Mouse (Mus musculus) liver, postnatal 0 days (tissue): ENCODE results near the gene Csde1. TPM values are rescaled to one million over a fixed set of nuclear protein-coding genes. Genes with fewer than 3 reads are reported as not detected.
A peak's percentile ranks its signal among the peaks of the same experiment; 100 is the strongest.

Source experiments
- ATAC-seq: fragments of 200-750 bp; cut with Nextera tagmentation; 2 replicates; pipeline ENCODE4 v1.8.0; 2017; ENCODE audit warnings: mild to moderate bottlenecking, moderate library complexity
- DNase-seq: peaks from one replicate; pipeline ENCODE4 v3.0.0-alpha.2; 2016
- H3K27ac ChIP-seq: fragments of 300-500 bp; sonication (generic); 2 replicates; pipeline ENCODE4 v1.5.1; 2014; ENCODE audit warnings: antibody characterized with exemption, moderate library complexity, mild to moderate bottlenecking, low read depth
- H3K27me3 ChIP-seq: fragments of 300-500 bp; sonication (generic); 2 replicates; pipeline ENCODE4 v1.6.1; 2014; ENCODE audit warnings: low read length, control low read depth, mixed read lengths; ENCODE audit not compliant: insufficient read depth
- H3K36me3 ChIP-seq: fragments of 300-500 bp; sonication (generic); replicated peaks from 2 replicates; pipeline ENCODE4 v1.6.1; 2014; ENCODE audit warnings: mild to moderate bottlenecking, control low read depth, low read length, moderate library complexity, mixed read lengths; ENCODE audit not compliant: insufficient read depth
- H3K4me1 ChIP-seq: fragments of 300-500 bp; sonication (generic); 2 replicates; pipeline ENCODE4 v1.6.1; 2014; ENCODE audit warnings: antibody characterized with exemption, mild to moderate bottlenecking, control low read depth; ENCODE audit not compliant: insufficient read depth
- H3K4me2 ChIP-seq: fragments of 300-500 bp; sonication (generic); 2 replicates; pipeline ENCODE4 v1.6.1; 2014; ENCODE audit warnings: low read depth, mild to moderate bottlenecking, low read length, moderate library complexity, mixed read lengths
- H3K4me3 ChIP-seq: fragments of 300-500 bp; sonication (generic); 2 replicates; pipeline ENCODE4 v1.5.1; 2014; ENCODE audit warnings: low read depth, low read length
- H3K9ac ChIP-seq: fragments of 300-500 bp; sonication (generic); replicated peaks from 2 replicates; pipeline ENCODE4 v1.6.1; 2014; ENCODE audit warnings: mild to moderate bottlenecking, moderate library complexity
- H3K9me3 ChIP-seq: fragments of 300-500 bp; sonication (generic); 2 replicates; pipeline ENCODE4 v1.6.1; 2016; ENCODE audit warnings: mild to moderate bottlenecking, control low read depth, low read length, mixed read lengths
- CTCF ChIP-seq: sonication (generic); IDR thresholded peaks from 2 replicates; pipeline ENCODE4 v1.5.1; 2016; ENCODE audit warnings: antibody characterized with exemption, low read depth
- EP300 ChIP-seq: IDR thresholded peaks from 2 replicates; pipeline ENCODE4 v1.6.1; 2016; ENCODE audit warnings: antibody characterized with exemption, low read depth, mild to moderate bottlenecking
- WGBS: fragments of 180-500 bp; shearing (Covaris S2); extraction: QIAGEN DNeasy Blood & Tissue Kit; methylation state at CpG from one replicate; pipeline ENCODE4 v1.1.7; 2014; ENCODE audit not compliant: insufficient replicate concordance; 5-methylcytosine and 5-hydroxymethylcytosine counted together
- polyA plus RNA-seq: library from polyadenylated mRNA; unstranded; fragments of >200 nt; fragmentation: Nextera tagmentation; extraction: Ambion mirVana; gene quantifications from 2 replicates; pipeline ENCODE4 v1.2.1, GENCODE M21; 2015

Gene Csde1
- polyA plus RNA-seq, 1 experiment from 2014 or later: 85.1 TPM

DNA sequence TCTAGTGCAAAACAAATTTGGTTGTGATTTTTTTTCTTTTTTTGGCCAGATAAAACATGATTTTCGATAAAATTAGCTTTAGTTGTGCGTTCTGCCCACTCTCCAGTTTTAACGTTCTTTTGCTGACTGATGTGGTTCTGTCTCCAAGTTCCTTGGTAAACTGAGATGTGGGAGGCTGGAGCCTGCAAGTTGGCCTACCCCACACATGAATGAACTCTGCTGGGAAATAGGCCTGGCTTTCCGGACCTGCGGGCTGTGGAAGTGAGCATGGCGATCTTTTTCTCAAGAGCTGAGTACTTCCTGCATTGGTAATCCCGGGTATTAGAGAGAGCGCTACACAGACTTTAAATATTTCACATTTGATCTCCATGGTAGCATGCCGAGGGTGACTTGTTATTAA lies 55.6 kb downstream of the Csde1 start:
- Histone ChIP-seq H3K4me1 (no peaks in the 10 kb centered on the region), H3K36me3 (no peaks in the 10 kb centered on the region), H3K27me3 (no peaks in the 10 kb centered on the region), H3K4me3 (no peak overlapping the region), H3K9me3 (no peaks in the 10 kb centered on the region), H3K27ac (no peak overlapping the region), H3K9ac (no peak overlapping the region), H3K4me2 (no peak overlapping the region)
- TF ChIP-seq CTCF (no peak), EP300 (no peak)
- 77% methylated on average over 9 of the region's 9 CpGs for WGBS
- ATAC-seq (no peak), DNase-seq (no peak)

DNA sequence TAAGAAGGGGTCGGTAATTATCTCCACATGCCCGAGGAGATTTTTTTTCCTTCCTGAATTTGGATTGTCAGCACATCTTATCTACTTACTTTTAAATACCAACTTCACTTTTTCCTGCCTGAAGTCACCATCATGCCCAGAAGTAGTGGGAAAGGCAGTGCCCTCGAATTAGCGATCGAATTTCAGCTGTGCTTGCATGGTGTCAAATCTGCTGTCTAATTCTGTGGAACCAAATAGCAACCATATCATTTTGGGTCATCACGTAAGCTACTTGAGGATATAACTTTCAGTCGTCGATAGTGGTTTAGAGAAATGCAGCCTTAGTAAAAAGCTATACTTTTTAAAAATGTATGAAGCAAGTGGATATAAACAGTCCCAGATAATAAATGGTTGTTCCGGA lies 56.2 kb downstream of the Csde1 start:
- no peaks in the 10 kb centered on the region for H3K9me3 ChIP-seq
- WGBS: 75% methylated on average over 9 of the region's 9 CpGs
- no peaks in the 10 kb centered on the region for H3K36me3 ChIP-seq
- no peaks in the 10 kb centered on the region for H3K4me1 ChIP-seq
- DNase-seq (no peak), ATAC-seq (no peak)
- no peak overlapping the region for H3K4me3 ChIP-seq
- H3K9ac ChIP-seq: no peak overlapping the region
- TF ChIP-seq CTCF (no peak), EP300 (no peak)
- H3K27ac ChIP-seq: no peak overlapping the region
- H3K27me3 ChIP-seq: no peaks in the 10 kb centered on the region
- H3K4me2 ChIP-seq: no peak overlapping the region

DNA sequence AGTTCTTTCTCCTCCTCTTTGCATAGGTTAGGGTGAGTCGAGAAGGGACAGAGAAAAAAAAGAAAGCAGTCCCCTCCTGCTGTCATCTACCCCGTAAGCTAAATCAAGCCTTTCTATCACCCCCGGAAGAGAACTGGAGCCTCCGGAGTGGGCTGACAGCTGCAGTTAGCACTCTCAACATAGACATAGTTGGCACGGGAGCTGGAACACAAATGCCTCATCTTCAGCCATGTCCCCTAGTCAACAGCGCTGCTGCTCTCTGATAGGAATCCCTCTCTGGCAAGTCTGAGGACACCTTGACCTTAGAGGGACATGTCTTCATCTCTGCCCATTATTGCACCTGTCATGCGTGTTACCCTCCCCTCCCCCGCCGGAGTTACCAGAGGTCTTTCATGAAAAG lies 59.1 kb downstream of the Csde1 start:
- H3K4me2 ChIP-seq: no peak overlapping the region
- WGBS: 80% methylated on average over 9 of the region's 9 CpGs

DNA sequence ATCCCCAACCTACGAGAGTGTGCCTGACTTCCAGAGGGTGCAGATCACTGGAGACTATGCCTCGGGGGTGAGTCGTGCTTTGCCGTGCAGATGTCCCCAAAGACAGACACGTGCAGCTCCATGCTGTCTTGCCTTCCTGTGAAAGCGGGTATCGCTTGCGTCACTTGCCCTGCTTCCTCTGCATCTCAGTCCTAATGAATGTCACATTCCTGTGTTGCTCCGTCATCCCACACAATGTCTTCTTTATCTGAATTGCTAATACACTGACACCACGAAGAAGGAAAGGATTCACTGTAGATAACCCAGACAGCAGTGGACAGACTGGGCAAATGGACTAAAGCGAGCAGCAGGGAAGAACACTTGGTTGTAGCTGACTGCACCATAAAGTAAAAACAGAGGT lies 60.8 kb downstream of the Csde1 start:
- 54% methylated on average over 11 of the region's 11 CpGs for WGBS
- TF ChIP-seq EP300 (no peak), CTCF (no peak)
- ATAC-seq (peak; percentile 10; the same call in 1 of the 2 replicates), DNase-seq (no peak)
- Histone ChIP-seq H3K27ac (no peak overlapping the region), H3K4me1 (no peaks in the 10 kb centered on the region), H3K4me3 (no peak overlapping the region), H3K4me2 (no peak overlapping the region), H3K27me3 (no peaks in the 10 kb centered on the region), H3K36me3 (no peaks in the 10 kb centered on the region), H3K9ac (no peak overlapping the region), H3K9me3 (no peaks in the 10 kb centered on the region)

More for the DNA sequence above, 59.1 kb downstream of the Csde1 start:
- Histone ChIP-seq H3K27ac (no peak overlapping the region), H3K36me3 (no peaks in the 10 kb centered on the region), H3K27me3 (no peaks in the 10 kb centered on the region), H3K4me1 (no peaks in the 10 kb centered on the region), H3K4me3 (no peak overlapping the region), H3K9me3 (no peaks in the 10 kb centered on the region), H3K9ac (no peak overlapping the region)
- no peak for TF ChIP-seq CTCF
- TF ChIP-seq EP300: no peak
- no peak for ATAC-seq
- DNase-seq: no peak

DNA sequence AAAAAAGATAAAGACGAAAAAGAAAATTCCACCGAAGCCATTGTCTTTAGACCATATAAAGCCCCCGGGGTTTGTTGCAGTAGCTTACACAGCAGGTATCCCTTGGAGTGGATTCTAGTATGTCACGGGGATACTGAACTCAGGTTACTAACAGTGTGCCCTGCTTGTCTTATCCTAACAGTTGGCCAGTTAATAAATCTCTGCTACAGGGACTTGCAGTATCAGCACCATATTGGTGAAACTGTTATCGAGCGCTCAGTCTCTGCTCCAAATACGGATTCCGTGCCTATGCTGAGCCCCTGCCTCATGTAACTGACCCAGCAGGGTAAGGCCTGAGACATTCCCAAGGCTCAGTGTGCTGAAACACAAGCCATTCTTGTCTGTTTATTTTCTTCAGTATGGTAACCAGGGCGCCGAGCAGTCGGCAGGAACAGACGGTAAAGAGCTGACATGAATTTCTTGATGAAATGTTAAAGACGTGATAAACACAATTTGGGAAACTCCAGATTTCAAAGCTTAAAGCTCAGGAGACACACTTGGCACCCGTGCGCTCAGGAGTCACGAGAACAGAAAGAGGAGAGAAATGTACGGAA lies 61.7 kb downstream of the Csde1 start:
- Histone ChIP-seq H3K4me3 (no peak overlapping the region), H3K36me3 (no peaks in the 10 kb centered on the region), H3K27ac (no peak overlapping the region), H3K4me1 (no peaks in the 10 kb centered on the region), H3K27me3 (no peaks in the 10 kb centered on the region), H3K9ac (no peak overlapping the region), H3K4me2 (no peak overlapping the region), H3K9me3 (no peaks in the 10 kb centered on the region)
- DNase-seq (no peak), ATAC-seq (no peak)
- TF ChIP-seq CTCF (no peak), EP300 (no peak)
- WGBS: 85% methylated on average over 17 of the region's 17 CpGs

DNA sequence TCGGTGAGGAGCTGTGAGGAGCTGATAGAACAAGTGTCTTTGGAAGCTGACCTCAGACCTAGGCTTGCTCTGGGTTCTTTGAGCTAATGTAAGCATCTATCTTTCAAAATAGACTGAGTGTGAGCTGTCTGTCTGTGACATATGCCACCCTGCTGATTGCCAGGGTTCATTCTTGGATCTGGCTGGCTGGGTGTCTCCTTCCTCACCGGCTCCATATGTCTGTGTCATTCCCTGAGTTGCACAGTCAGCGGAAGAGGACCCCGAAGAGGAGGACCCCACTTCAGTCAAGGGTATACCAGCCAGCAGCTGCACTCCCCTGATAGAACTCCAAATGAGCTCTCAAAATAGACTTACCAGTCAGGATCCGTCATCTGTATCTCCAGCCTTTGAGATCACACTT lies 62.5 kb downstream of the Csde1 start:
- Histone ChIP-seq H3K27ac (no peak overlapping the region), H3K36me3 (no peaks in the 10 kb centered on the region), H3K4me2 (no peak overlapping the region), H3K27me3 (no peaks in the 10 kb centered on the region), H3K9me3 (no peaks in the 10 kb centered on the region), H3K9ac (no peak overlapping the region), H3K4me3 (no peak overlapping the region), H3K4me1 (no peaks in the 10 kb centered on the region)
- ATAC-seq: no peak
- no peak for DNase-seq
- no peak for TF ChIP-seq CTCF
- TF ChIP-seq EP300: no peak
- WGBS: 69% methylated on average over 5 of the region's 5 CpGs

DNA sequence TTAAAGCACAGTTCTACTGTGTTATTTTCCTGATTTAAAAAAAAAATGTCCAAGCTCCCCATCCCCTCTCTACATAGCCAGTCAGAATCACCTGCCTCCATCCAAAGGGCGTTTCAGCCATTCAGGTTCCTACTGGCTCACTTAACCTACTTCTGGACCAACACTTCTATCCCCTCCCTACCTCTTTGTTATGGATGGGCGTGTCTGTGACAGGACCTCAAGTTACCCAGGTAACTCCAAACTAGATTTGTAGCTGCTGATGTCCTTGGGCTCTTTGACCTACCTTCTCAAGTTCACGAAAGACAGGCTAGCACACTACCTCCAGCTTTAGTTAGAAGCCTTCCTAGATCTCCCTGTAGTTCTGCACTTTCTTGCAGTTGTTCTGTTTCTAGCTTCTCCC lies 65.8 kb downstream of the Csde1 start:
- WGBS: 65% methylated on average over 3 of the region's 3 CpGs
- Histone ChIP-seq H3K27ac (no peak overlapping the region), H3K4me1 (no peaks in the 10 kb centered on the region), H3K27me3 (no peaks in the 10 kb centered on the region), H3K4me3 (no peak overlapping the region), H3K4me2 (no peak overlapping the region), H3K36me3 (no peaks in the 10 kb centered on the region), H3K9me3 (no peaks in the 10 kb centered on the region), H3K9ac (no peak overlapping the region)
- TF ChIP-seq CTCF (no peak), EP300 (no peak)
- ATAC-seq (no peak), DNase-seq (no peak)
